Mouse (Mus musculus) embryonic fibroblast, embryonic 13.5 days (primary cell): ENCODE measurements around the gene Smndc1. TPM values are rescaled to one million over a fixed set of nuclear protein-coding genes. Genes with fewer than 3 reads are reported as not detected.

Experiments used
- H3K27ac ChIP-seq: 2 replicates; pipeline ENCODE4 v1.5.1; 2012; ENCODE audit warnings: low read length, control low read depth, inconsistent platforms; ENCODE audit not compliant: insufficient read depth
- H3K4me1 ChIP-seq: 2 replicates; pipeline ENCODE4 v1.6.1; 2011; ENCODE audit warnings: low read length; ENCODE audit not compliant: control insufficient read depth, insufficient read depth
- H3K4me3 ChIP-seq: 2 replicates; pipeline ENCODE4 v1.5.1; 2011; ENCODE audit warnings: mild to moderate bottlenecking, control low read depth, low read length; ENCODE audit not compliant: insufficient read depth
- CTCF ChIP-seq: IDR thresholded peaks from 2 replicates; pipeline ENCODE4 v1.5.1; 2011; ENCODE audit warnings: mild to moderate bottlenecking, control low read depth, low read length, moderate library complexity, borderline replicate concordance; ENCODE audit not compliant: insufficient read depth
- POLR2A ChIP-seq: IDR thresholded peaks from 2 replicates; pipeline ENCODE4 v1.6.1; 2011; ENCODE audit warnings: low read depth, mild to moderate bottlenecking, control low read depth, low read length, moderate library complexity
- polyA plus RNA-seq: library from polyadenylated mRNA; stranded (reverse); fragments of >200 nt; gene quantifications from 2 replicates; pipeline ENCODE4 v1.2.4, GENCODE M21; 2011; ENCODE audit warnings: low read depth; ENCODE audit not compliant: missing spikeins, insufficient read length

Gene Smndc1
- polyA plus RNA-seq, 1 experiment = 61.7 TPM

- TF ChIP-seq CTCF (no peak), POLR2A (no peak)
- peak overlapping the region; percentile 78 for H3K4me3 ChIP-seq
- peaks cover 2% of the 10 kb centered on the region; the same call in 1 of the 2 replicates for H3K4me1 ChIP-seq
- H3K27ac ChIP-seq = peak overlapping the region; percentile 88; the same call in 1 of the 2 replicates
These were observed 1.4 kb upstream of the Smndc1 start for GRCm38 (mm10) chr19:53391787-53392186.

- peak overlapping the region; percentile 78 for H3K4me3 ChIP-seq
- H3K4me1 ChIP-seq = peaks cover 2% of the 10 kb centered on the region; the same call in 1 of the 2 replicates
- peak overlapping the region; percentile 88 for H3K27ac ChIP-seq
- TF ChIP-seq POLR2A (no peak; the same call in 1 of the 2 replicates), CTCF (no peak)
These were observed 1.0 kb upstream of the Smndc1 start for GRCm38 (mm10) chr19:53391386-53391785.

GRCm38 (mm10) chr19:53389851-53390431 lies 437 bp downstream of the Smndc1 start:
- no peak for TF ChIP-seq CTCF
- TF ChIP-seq POLR2A = no peak
- H3K4me1 ChIP-seq = peaks cover 2% of the 10 kb centered on the region; the same call in 1 of the 2 replicates
- H3K4me3 ChIP-seq = peak overlapping the region; percentile 99
- H3K27ac ChIP-seq = peak overlapping the region; percentile 77

GRCm38 (mm10) chr19:53389417-53389816 lies 961 bp downstream of the Smndc1 start:
- Histone ChIP-seq H3K27ac (peak overlapping the region; percentile 77; the same call in 1 of the 2 replicates), H3K4me1 (peaks cover 2% of the 10 kb centered on the region; the same call in 1 of the 2 replicates), H3K4me3 (peak overlapping the region; percentile 99)
- TF ChIP-seq POLR2A (no peak), CTCF (no peak)

- H3K4me1 ChIP-seq = no peaks in the 10 kb centered on the region
- no peak for TF ChIP-seq CTCF
- no peak for TF ChIP-seq POLR2A
- no peak overlapping the region for H3K27ac ChIP-seq
- H3K4me3 ChIP-seq = no peak overlapping the region
These were observed 7.0 kb downstream of the Smndc1 start for GRCm38 (mm10) chr19:53383336-53383735.

GRCm38 (mm10) chr19:53378421-53378820 lies 12.0 kb downstream of the Smndc1 start:
- Histone ChIP-seq H3K27ac (no peak overlapping the region), H3K4me1 (no peaks in the 10 kb centered on the region; the same call in 1 of the 2 replicates), H3K4me3 (no peak overlapping the region)
- TF ChIP-seq CTCF (no peak), POLR2A (no peak)

- Histone ChIP-seq H3K4me3 (no peak overlapping the region), H3K27ac (no peak overlapping the region), H3K4me1 (no peaks in the 10 kb centered on the region; the same call in 1 of the 2 replicates)
- TF ChIP-seq POLR2A (no peak), CTCF (no peak)
These were observed 12.7 kb downstream of the Smndc1 start for GRCm38 (mm10) chr19:53377652-53378051.

GRCm38 (mm10) chr19:53375816-53376215 lies 14.6 kb downstream of the Smndc1 start:
- no peak overlapping the region for H3K4me3 ChIP-seq
- no peaks in the 10 kb centered on the region; the same call in 1 of the 2 replicates for H3K4me1 ChIP-seq
- TF ChIP-seq CTCF (no peak), POLR2A (no peak)
- no peak overlapping the region for H3K27ac ChIP-seq

- Histone ChIP-seq H3K27ac (no peak overlapping the region), H3K4me1 (no peaks in the 10 kb centered on the region; the same call in 1 of the 2 replicates), H3K4me3 (no peak overlapping the region)
- TF ChIP-seq POLR2A = no peak
- no peak for TF ChIP-seq CTCF
These were observed 15.1 kb downstream of the Smndc1 start for GRCm38 (mm10) chr19:53375299-53375698.

- no peak overlapping the region for H3K27ac ChIP-seq
- TF ChIP-seq POLR2A (no peak), CTCF (no peak)
- no peaks in the 10 kb centered on the region; the same call in 1 of the 2 replicates for H3K4me1 ChIP-seq
- H3K4me3 ChIP-seq = no peak overlapping the region
These were observed 16.8 kb downstream of the Smndc1 start for GRCm38 (mm10) chr19:53373570-53373969.
